Comparison of ENCODE assay signal across 11 mouse cellular contexts in genomic region chr11:87039307-87039963, GRCm38 (mm10). TPM values are rescaled to one million over a fixed set of nuclear protein-coding genes. Genes with fewer than 3 reads are reported as not detected.
DNase-seq lines count a peak whose midpoint lies in the region; ATAC-seq lines count a peak whose summit lies in the region.
"Had no signal": no experiment of that assay in that cellular context is flagged by ENCODE, and none has a peak within 500 bp of the region (broad histone marks: within the 10 kb centered on the region; RNA-seq: fewer than 3 reads in every experiment).

No protein-coding gene starts in this region.

- H3K9me3 ChIP-seq in hindbrain, embryonic 10.5 days, result no peaks in the 10 kb centered on the region
- H3K9me3 ChIP-seq: liver, embryonic 13.5 days had no signal

- no peak overlapping the region for H3K4me3 ChIP-seq in hindbrain, embryonic 10.5 days
- H3K4me3 ChIP-seq: erythroblast, embryonic 14.5 days; liver, embryonic 13.5 days had no signal

- H3K4me1 ChIP-seq in hindbrain, embryonic 10.5 days (replicated peaks), result no peaks in the 10 kb centered on the region
- H3K4me1 ChIP-seq: liver, embryonic 13.5 days had no signal

- H3K36me3 ChIP-seq in hindbrain, embryonic 10.5 days, result peaks cover 96% of the 10 kb centered on the region
- H3K36me3 ChIP-seq: liver, embryonic 13.5 days had no signal

- H3K27ac ChIP-seq in hindbrain, embryonic 10.5 days, result no peak overlapping the region
- H3K27ac ChIP-seq: liver, embryonic 13.5 days had no signal

- DNase-seq in urinary bladder, postnatal 14 days (ENCODE audit: low spot score), result peak; percentile 62
- no peak for DNase-seq in urinary bladder, adult 2 months (ENCODE audit: low spot score)
- peak; percentile 62 to 80 for DNase-seq in lung, postnatal 4 days
- no peak for DNase-seq in hindbrain, embryonic 10.5 days (ENCODE audit: low spot score)
- no peak for DNase-seq in right cerebral cortex, adult 2 months (ENCODE audit: low spot score in 2 of 2)
- no peak for DNase-seq in gastrocnemius, postnatal 4 days (ENCODE audit: low spot score in 2 of 2)
- DNase-seq: heart, postnatal 10 days; liver, embryonic 13.5 days; thymus, adult 18-20 months had no signal

- WGBS in hindbrain, embryonic 10.5 days, result 95% methylated on average over 9 of the region's 9 CpGs

- H3K27me3 ChIP-seq in hindbrain, embryonic 10.5 days (ENCODE audit: insufficient read depth, poor library complexity, severe bottlenecking), result no peaks in the 10 kb centered on the region
- H3K27me3 ChIP-seq: liver, embryonic 13.5 days had no signal

- ATAC-seq in hematopoietic stem cell, adult 5-6 weeks (replicated peaks in 1 of 2; ENCODE audit: insufficient read depth in 1 of 2, low FRiP score in 2 of 2, low TSS enrichment in 1 of 2, low read depth in 1 of 2, poor library complexity in 2 of 2, severe bottlenecking in 2 of 2), result peak; percentile 71 to 84

RNA-seq across cellular contexts. Expression of gene Gdpd1, which starts 34.4 kb away (rescaled TPM):
- polyA plus RNA-seq in urinary bladder, adult 2 months (2012; rRNA removed), result 16.5 and 17.5 TPM in 2 replicates
- total RNA-seq in hematopoietic stem cell, adult 5-6 weeks (2017), result 1.3 and 2.3 TPM in 2 replicates
- 51.2 and 82.4 TPM in 2 replicates for polyA plus RNA-seq in hindbrain, embryonic 10.5 days (2016; fragmentation: Nextera tagmentation; extraction: Ambion mirVana)
- total RNA-seq in gastrocnemius, postnatal 4 days (2021), result 1 to 10 TPM; 3.3 to 3.8 TPM

RNA-seq across cellular contexts. Expression of gene Ypel2, which starts 45.9 kb away (rescaled TPM):
- polyA plus RNA-seq in urinary bladder, adult 2 months (2012; rRNA removed), result 21.6 and 21.8 TPM in 2 replicates
- 5.4 and 5.5 TPM in 2 replicates for total RNA-seq in hematopoietic stem cell, adult 5-6 weeks (2017)
- polyA plus RNA-seq in hindbrain, embryonic 10.5 days (2016; fragmentation: Nextera tagmentation; extraction: Ambion mirVana), result 4.2 and 4.3 TPM in 2 replicates
- 10 to 100 TPM; 12.5 to 13.0 TPM for total RNA-seq in gastrocnemius, postnatal 4 days (2021)

RNA-seq across cellular contexts. Expression of gene Smg8, which starts 47.1 kb away (rescaled TPM):
- polyA plus RNA-seq in urinary bladder, adult 2 months (2012; rRNA removed), result 11.4 and 13.8 TPM in 2 replicates
- total RNA-seq in hematopoietic stem cell, adult 5-6 weeks (2017), result 17.6 and 19.5 TPM in 2 replicates
- 24.9 and 27.1 TPM in 2 replicates for polyA plus RNA-seq in hindbrain, embryonic 10.5 days (2016; fragmentation: Nextera tagmentation; extraction: Ambion mirVana)
- total RNA-seq in gastrocnemius, postnatal 4 days (2021), result 10 to 100 TPM; 13.2 to 14.7 TPM

Comparison
In these comparisons a context has a peak if more than half of its experiments do, and no peak if none do; other contexts are left out.
1. DNase-seq: peak in urinary bladder, postnatal 14 days (single experiment) and lung, postnatal 4 days (2 of 2); none in urinary bladder, adult 2 months (single experiment), hindbrain, embryonic 10.5 days (single experiment), right cerebral cortex, adult 2 months (0 of 2) and gastrocnemius, postnatal 4 days (0 of 2).